Mouse (Mus musculus): ENCODE results near the gene Olfr1152. TPM values are rescaled to one million over a fixed set of nuclear protein-coding genes. Genes with fewer than 3 reads are reported as not detected.

The Olfr1152 gene
- polyA plus RNA-seq (2012; ENCODE audit: insufficient read depth, insufficient read length, missing spikeins) = 0.89 TPM in 1 of 2 replicates, not detected in the other

GRCm38 (mm10) chr2:87866192-87866591 lies at the start of gene Olfr1152:
Gene Olfr1152, plus strand, starts transcription at chr2:87866492.
- H3K4me1 ChIP-seq (ENCODE audit: control insufficient read depth, insufficient read depth, low read length) = no peaks in the 10 kb centered on the region
- TF ChIP-seq POLR2A (IDR thresholded peaks at IDR 0.05; ENCODE audit: borderline replicate concordance, low read depth, low read length) (no peak), CTCF (IDR thresholded peaks at IDR 0.05; ENCODE audit: low read depth, low read length) (no peak)
- H3K27ac ChIP-seq (ENCODE audit: insufficient read depth, low read depth, low read length) = no peak within 1 kb of the TSS
- no peak within 1 kb of the TSS for H3K4me3 ChIP-seq (ENCODE audit: insufficient read depth, low read length)

- Histone ChIP-seq H3K27ac (ENCODE audit: insufficient read depth, low read depth, low read length) (no peak within 1 kb of the TSS), H3K4me1 (ENCODE audit: control insufficient read depth, insufficient read depth, low read length) (no peaks in the 10 kb centered on the region), H3K4me3 (ENCODE audit: insufficient read depth, low read length) (no peak within 1 kb of the TSS)
- TF ChIP-seq CTCF (IDR thresholded peaks at IDR 0.05; ENCODE audit: low read depth, low read length) (no peak), POLR2A (IDR thresholded peaks at IDR 0.05; ENCODE audit: borderline replicate concordance, low read depth, low read length) (no peak)
These were observed 36.1 kb upstream of the Olfr1152 start, which contains the start of gene Olfr1148 for GRCm38 (mm10) chr2:87830233-87830632. Gene Olfr1148, plus strand, starts transcription at chr2:87830533.

- Histone ChIP-seq H3K4me3 (ENCODE audit: insufficient read depth, low read length) (no peak within 1 kb of the TSS), H3K27ac (ENCODE audit: insufficient read depth, low read depth, low read length) (no peak within 1 kb of the TSS), H3K4me1 (ENCODE audit: control insufficient read depth, insufficient read depth, low read length) (no peaks in the 10 kb centered on the region)
- TF ChIP-seq CTCF (IDR thresholded peaks at IDR 0.05; ENCODE audit: low read depth, low read length) (no peak), POLR2A (IDR thresholded peaks at IDR 0.05; ENCODE audit: borderline replicate concordance, low read depth, low read length) (no peak)
These were observed 22.6 kb upstream of the Olfr1152 start, which contains the start of gene Olfr1150-ps1 for GRCm38 (mm10) chr2:87843693-87844092. Gene Olfr1150-ps1, plus strand, starts transcription at chr2:87843993.

GRCm38 (mm10) chr2:87855562-87855961 lies 10.7 kb upstream of the Olfr1152 start, which contains the start of gene Olfr1151:
Gene Olfr1151, plus strand, starts transcription at chr2:87855862.
- no peak within 1 kb of the TSS for H3K27ac ChIP-seq (ENCODE audit: insufficient read depth, low read depth, low read length)
- no peak within 1 kb of the TSS for H3K4me3 ChIP-seq (ENCODE audit: insufficient read depth, low read length)
- H3K4me1 ChIP-seq (ENCODE audit: control insufficient read depth, insufficient read depth, low read length) = no peaks in the 10 kb centered on the region
- TF ChIP-seq CTCF (IDR thresholded peaks at IDR 0.05; ENCODE audit: low read depth, low read length) = no peak
- TF ChIP-seq POLR2A (IDR thresholded peaks at IDR 0.05; ENCODE audit: borderline replicate concordance, low read depth, low read length) = no peak

GRCm38 (mm10) chr2:87894662-87895061 lies 28.4 kb downstream of the Olfr1152 start, which contains the start of gene Olfr1153:
Gene Olfr1153, plus strand, starts transcription at chr2:87894962.
- Histone ChIP-seq H3K4me1 (ENCODE audit: control insufficient read depth, insufficient read depth, low read length) (no peaks in the 10 kb centered on the region), H3K27ac (ENCODE audit: insufficient read depth, low read depth, low read length) (no peak within 1 kb of the TSS), H3K4me3 (ENCODE audit: insufficient read depth, low read length) (no peak within 1 kb of the TSS)
- TF ChIP-seq CTCF (IDR thresholded peaks at IDR 0.05; ENCODE audit: low read depth, low read length) (no peak), POLR2A (IDR thresholded peaks at IDR 0.05; ENCODE audit: borderline replicate concordance, low read depth, low read length) (no peak)

- Histone ChIP-seq H3K4me1 (ENCODE audit: control insufficient read depth, insufficient read depth, low read length) (no peaks in the 10 kb centered on the region), H3K27ac (ENCODE audit: insufficient read depth, low read depth, low read length) (no peak within 1 kb of the TSS), H3K4me3 (ENCODE audit: insufficient read depth, low read length) (no peak within 1 kb of the TSS)
- TF ChIP-seq CTCF (IDR thresholded peaks at IDR 0.05; ENCODE audit: low read depth, low read length) (no peak), POLR2A (IDR thresholded peaks at IDR 0.05; ENCODE audit: borderline replicate concordance, low read depth, low read length) (no peak)
These were observed 38.8 kb downstream of the Olfr1152 start, which contains the start of gene Olfr1154 for GRCm38 (mm10) chr2:87905066-87905465. Gene Olfr1154, minus strand, starts transcription at chr2:87905166.

Other genes starting within 250 kb of the Olfr1152 start
- gene Olfr1131, start 239.4 kb upstream of the Olfr1152 start, polyA plus RNA-seq (2012; ENCODE audit: insufficient read depth, insufficient read length, missing spikeins) = not detected in 2 replicates
- not detected in 2 replicates for gene Olfr1132, start 229.0 kb upstream of the Olfr1152 start, polyA plus RNA-seq (2012; ENCODE audit: insufficient read depth, insufficient read length, missing spikeins)
- not detected in 2 replicates for gene Olfr1133, start 219.1 kb upstream of the Olfr1152 start, polyA plus RNA-seq (2012; ENCODE audit: insufficient read depth, insufficient read length, missing spikeins)
- not detected in 2 replicates for gene Olfr1134, start 208.0 kb upstream of the Olfr1152 start, polyA plus RNA-seq (2012; ENCODE audit: insufficient read depth, insufficient read length, missing spikeins)
- not detected in 2 replicates for gene Olfr1135, start 192.8 kb upstream of the Olfr1152 start, polyA plus RNA-seq (2012; ENCODE audit: insufficient read depth, insufficient read length, missing spikeins)
- not detected in 2 replicates for gene Olfr1136, start 172.5 kb upstream of the Olfr1152 start, polyA plus RNA-seq (2012; ENCODE audit: insufficient read depth, insufficient read length, missing spikeins)
- not detected in 2 replicates for gene Olfr1137, start 153.3 kb upstream of the Olfr1152 start, polyA plus RNA-seq (2012; ENCODE audit: insufficient read depth, insufficient read length, missing spikeins)
- not detected in 2 replicates for gene Olfr1138, start 126.5 kb upstream of the Olfr1152 start, polyA plus RNA-seq (2012; ENCODE audit: insufficient read depth, insufficient read length, missing spikeins)
- not detected in 2 replicates for gene Olfr1140, start 122.7 kb upstream of the Olfr1152 start, polyA plus RNA-seq (2012; ENCODE audit: insufficient read depth, insufficient read length, missing spikeins)
- gene Olfr1141, start 112.5 kb upstream of the Olfr1152 start, polyA plus RNA-seq (2012; ENCODE audit: insufficient read depth, insufficient read length, missing spikeins) = not detected in 2 replicates
- gene Olfr152, start 87.0 kb upstream of the Olfr1152 start, polyA plus RNA-seq (2012; ENCODE audit: insufficient read depth, insufficient read length, missing spikeins) = not detected in 2 replicates
- not detected in 2 replicates for gene Olfr1143, start 65.9 kb upstream of the Olfr1152 start, polyA plus RNA-seq (2012; ENCODE audit: insufficient read depth, insufficient read length, missing spikeins)
- not detected in 2 replicates for gene Olfr1145, start 56.7 kb upstream of the Olfr1152 start, polyA plus RNA-seq (2012; ENCODE audit: insufficient read depth, insufficient read length, missing spikeins)
- not detected in 2 replicates for gene Olfr1148, start 36.0 kb upstream of the Olfr1152 start, polyA plus RNA-seq (2012; ENCODE audit: insufficient read depth, insufficient read length, missing spikeins)
- gene Olfr1150-ps1, start 22.5 kb upstream of the Olfr1152 start, polyA plus RNA-seq (2012; ENCODE audit: insufficient read depth, insufficient read length, missing spikeins) = not detected in 2 replicates
- not detected in 2 replicates for gene Olfr1151, start 10.6 kb upstream of the Olfr1152 start, polyA plus RNA-seq (2012; ENCODE audit: insufficient read depth, insufficient read length, missing spikeins)
- gene Olfr1153, start 28.5 kb downstream of the Olfr1152 start, polyA plus RNA-seq (2012; ENCODE audit: insufficient read depth, insufficient read length, missing spikeins) = not detected in 2 replicates
- gene Olfr1154, start 38.7 kb downstream of the Olfr1152 start, polyA plus RNA-seq (2012; ENCODE audit: insufficient read depth, insufficient read length, missing spikeins) = not detected in 2 replicates
- gene Olfr1155, start 78.6 kb downstream of the Olfr1152 start, polyA plus RNA-seq (2012; ENCODE audit: insufficient read depth, insufficient read length, missing spikeins) = not detected in 2 replicates
- not detected in 2 replicates for gene Olfr1156, start 86.6 kb downstream of the Olfr1152 start, polyA plus RNA-seq (2012; ENCODE audit: insufficient read depth, insufficient read length, missing spikeins)
- gene Olfr1157, start 101.8 kb downstream of the Olfr1152 start, polyA plus RNA-seq (2012; ENCODE audit: insufficient read depth, insufficient read length, missing spikeins) = not detected in 2 replicates
- gene Olfr74, start 108.2 kb downstream of the Olfr1152 start, polyA plus RNA-seq (2012; ENCODE audit: insufficient read depth, insufficient read length, missing spikeins) = not detected in 2 replicates
- not detected in 2 replicates for gene Olfr1158, start 123.6 kb downstream of the Olfr1152 start, polyA plus RNA-seq (2012; ENCODE audit: insufficient read depth, insufficient read length, missing spikeins)
- gene Olfr1160, start 141.8 kb downstream of the Olfr1152 start, polyA plus RNA-seq (2012; ENCODE audit: insufficient read depth, insufficient read length, missing spikeins) = not detected in 2 replicates
- not detected in 2 replicates for gene Olfr1161, start 156.3 kb downstream of the Olfr1152 start, polyA plus RNA-seq (2012; ENCODE audit: insufficient read depth, insufficient read length, missing spikeins)
- not detected in 2 replicates for gene Olfr73, start 171.2 kb downstream of the Olfr1152 start, polyA plus RNA-seq (2012; ENCODE audit: insufficient read depth, insufficient read length, missing spikeins)
- not detected in 2 replicates for gene Olfr1162, start 184.6 kb downstream of the Olfr1152 start, polyA plus RNA-seq (2012; ENCODE audit: insufficient read depth, insufficient read length, missing spikeins)
- gene Olfr1163, start 205.3 kb downstream of the Olfr1152 start, polyA plus RNA-seq (2012; ENCODE audit: insufficient read depth, insufficient read length, missing spikeins) = not detected in 2 replicates
- gene Olfr1164, start 227.5 kb downstream of the Olfr1152 start, polyA plus RNA-seq (2012; ENCODE audit: insufficient read depth, insufficient read length, missing spikeins) = not detected in 2 replicates

All from bone marrow macrophage, adult 2 months (primary cell).